In genomic region chrX:166900761-166901160, GRCm38 (mm10) we compare ENCODE assay signal across 25 mouse cellular contexts.
"Had no signal": no experiment of that assay in that cellular context is flagged by ENCODE, and none has a peak within 500 bp of the region (broad histone marks: within the 10 kb centered on the region; RNA-seq: fewer than 3 reads in every experiment).

No protein-coding gene starts in this region.

- DNase-seq: kidney, adult 18-20 months; kidney, adult 9 months; kidney, postnatal 14 days; kidney, postnatal 4 days; liver; lung, adult 18-20 months; lung, postnatal 10 days; lung, postnatal 36 days; retina, postnatal 1 day; right cerebral cortex, postnatal 14 days; thymus, adult 2 months; thymus, postnatal 14 days; thymus, postnatal 4 days had no signal

- H3K36me3 ChIP-seq: limb, embryonic 10.5 days; limb, embryonic 13.5 days; liver, embryonic 12.5 days; liver, embryonic 15.5 days; lung, embryonic 15.5 days; midbrain, embryonic 10.5 days; midbrain, embryonic 13.5 days; neural tube, embryonic 13.5 days had no signal

- H3K4me1 ChIP-seq: limb, embryonic 10.5 days; limb, embryonic 13.5 days; liver, embryonic 12.5 days; liver, embryonic 15.5 days; lung, embryonic 15.5 days; megakaryocyte, embryonic 14.5 days; midbrain, embryonic 10.5 days; midbrain, embryonic 13.5 days; neural tube, embryonic 13.5 days had no signal

- H3K9me3 ChIP-seq: limb, embryonic 10.5 days; limb, embryonic 13.5 days; liver, embryonic 12.5 days; liver, embryonic 15.5 days; lung, embryonic 15.5 days; megakaryocyte, embryonic 14.5 days; midbrain, embryonic 10.5 days; midbrain, embryonic 13.5 days; neural tube, embryonic 13.5 days had no signal

- H3K27ac ChIP-seq: limb, embryonic 10.5 days; limb, embryonic 13.5 days; liver, embryonic 12.5 days; liver, embryonic 15.5 days; lung, embryonic 15.5 days; midbrain, embryonic 10.5 days; midbrain, embryonic 13.5 days; neural tube, embryonic 13.5 days had no signal

- H3K4me3 ChIP-seq: limb, embryonic 10.5 days; limb, embryonic 13.5 days; liver, embryonic 12.5 days; liver, embryonic 15.5 days; lung, embryonic 15.5 days; megakaryocyte, embryonic 14.5 days; midbrain, embryonic 10.5 days; midbrain, embryonic 13.5 days; myocyte; neural tube, embryonic 13.5 days had no signal

- ATAC-seq: intestine, embryonic 16.5 days; liver, embryonic 12.5 days; midbrain, embryonic 13.5 days; midbrain, embryonic 16.5 days had no signal

- H3K9ac ChIP-seq: limb, embryonic 13.5 days; liver, embryonic 12.5 days; liver, embryonic 15.5 days; lung, embryonic 15.5 days; midbrain, embryonic 13.5 days; neural tube, embryonic 13.5 days had no signal

- H3K27me3 ChIP-seq: liver, embryonic 15.5 days; lung, embryonic 15.5 days had no signal

- H3K4me2 ChIP-seq: limb, embryonic 13.5 days; liver, embryonic 12.5 days; liver, embryonic 15.5 days; lung, embryonic 15.5 days; midbrain, embryonic 13.5 days; neural tube, embryonic 13.5 days had no signal
